Mouse (Mus musculus) limb, embryonic 13.5 days (tissue): ENCODE measurements around the gene Stk32c. TPM values are rescaled to one million over a fixed set of nuclear protein-coding genes. Genes with fewer than 3 reads are reported as not detected.

Source experiments
- ATAC-seq: fragments of 200-750 bp; cut with Nextera tagmentation; 2 replicates; pipeline ENCODE4 v1.8.0; 2017; ENCODE audit warnings: low read depth, moderate number of reproducible peaks, moderate TSS enrichment; ENCODE audit not compliant: low FRiP score
- H3K27ac ChIP-seq: fragments of 300-500 bp; sonication (generic); 2 replicates; pipeline ENCODE4 v1.5.1; 2015; ENCODE audit warnings: inconsistent platforms, mild to moderate bottlenecking, moderate library complexity
- H3K27me3 ChIP-seq: fragments of 300-500 bp; sonication (generic); 2 replicates; pipeline ENCODE4 v1.6.1; 2015; ENCODE audit warnings: mild to moderate bottlenecking, inconsistent platforms
- H3K36me3 ChIP-seq: fragments of 300-500 bp; sonication (generic); 2 replicates; pipeline ENCODE4 v1.6.1; 2015; ENCODE audit warnings: inconsistent platforms, mild to moderate bottlenecking, moderate library complexity
- H3K4me1 ChIP-seq: fragments of 300-500 bp; sonication (generic); 2 replicates; pipeline ENCODE4 v1.6.1; 2015; ENCODE audit warnings: inconsistent platforms
- H3K4me2 ChIP-seq: fragments of 300-500 bp; sonication (generic); replicated peaks from 2 replicates; pipeline ENCODE4 v1.6.1; 2015; ENCODE audit warnings: inconsistent platforms, mild to moderate bottlenecking, moderate library complexity
- H3K4me3 ChIP-seq: fragments of 300-500 bp; sonication (generic); 2 replicates; pipeline ENCODE4 v1.5.1; 2015; ENCODE audit warnings: moderate library complexity, mild to moderate bottlenecking, inconsistent platforms
- H3K9ac ChIP-seq: fragments of 300-500 bp; sonication (generic); 2 replicates; pipeline ENCODE4 v1.6.1; 2015; ENCODE audit warnings: mild to moderate bottlenecking, inconsistent platforms
- H3K9me3 ChIP-seq: fragments of 300-500 bp; sonication (generic); 2 replicates; pipeline ENCODE4 v1.6.1; 2016; ENCODE audit warnings: inconsistent platforms
- WGBS: fragments of 180-500 bp; shearing (Covaris S2); methylation state at CpG from one replicate; pipeline ENCODE4 v1.1.7; 2015; 5-methylcytosine and 5-hydroxymethylcytosine counted together
- polyA plus RNA-seq: library from polyadenylated mRNA; unstranded; fragments of >200 nt; fragmentation: Nextera tagmentation; extraction: Ambion mirVana; gene quantifications from 2 replicates; pipeline ENCODE4 v1.2.1, GENCODE M21; 2015

Gene Stk32c
- polyA plus RNA-seq, 1 experiment from 2014 or later: 0.17 TPM

GRCm38 (mm10) chr7:139152927-139153326 is 60.2 kb downstream of the Stk32c start:
- H3K4me2 ChIP-seq: no peak overlapping the region
- H3K4me3 ChIP-seq: no peak overlapping the region
- ATAC-seq: no peak
- no peak overlapping the region for H3K27ac ChIP-seq
- 77% methylated on average over 7 of the region's 7 CpGs for WGBS
- peaks cover 5% of the 10 kb centered on the region; the same call in 1 of the 2 replicates for H3K27me3 ChIP-seq
- no peaks in the 10 kb centered on the region for H3K36me3 ChIP-seq
- H3K4me1 ChIP-seq: peaks cover 10% of the 10 kb centered on the region
- no peak overlapping the region for H3K9ac ChIP-seq
- no peaks in the 10 kb centered on the region for H3K9me3 ChIP-seq

DNA sequence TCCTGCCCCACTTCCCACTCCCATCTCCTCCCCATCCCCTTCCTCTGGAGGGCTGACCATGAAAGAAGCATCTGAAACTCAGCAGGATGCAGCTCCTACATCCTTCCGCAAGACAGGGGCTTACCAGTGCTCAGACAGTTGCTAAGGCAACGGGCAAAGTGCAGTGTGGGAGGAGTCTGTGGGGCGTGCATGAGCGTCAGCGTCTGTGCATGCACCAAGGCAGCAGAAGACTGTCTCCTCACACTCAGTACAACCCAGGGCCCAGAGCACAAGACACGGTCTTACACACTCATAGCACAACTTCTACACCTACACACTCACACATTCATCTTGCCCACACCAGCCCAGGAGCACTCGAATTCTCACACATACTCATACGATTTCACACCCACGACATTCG is 62.0 kb downstream of the Stk32c start:
- no peak overlapping the region for H3K4me3 ChIP-seq
- H3K27me3 ChIP-seq: peaks cover 2% of the 10 kb centered on the region; the same call in 1 of the 2 replicates
- H3K9me3 ChIP-seq: no peaks in the 10 kb centered on the region
- 0 out of 2 replicates have a peak overlapping the region, but pooled peaks have one; percentile 14 for H3K4me2 ChIP-seq
- H3K4me1 ChIP-seq: peaks cover 17% of the 10 kb centered on the region
- H3K27ac ChIP-seq: no peak overlapping the region
- WGBS: 37% methylated on average over 10 of the region's 10 CpGs
- no peak overlapping the region for H3K9ac ChIP-seq
- peak; percentile 44; the same call in 1 of the 2 replicates for ATAC-seq
- H3K36me3 ChIP-seq: no peaks in the 10 kb centered on the region

GRCm38 (mm10) chr7:139149373-139149772 is 63.7 kb downstream of the Stk32c start:
- no peak for ATAC-seq
- H3K9ac ChIP-seq: no peak overlapping the region
- H3K4me3 ChIP-seq: no peak overlapping the region
- no peaks in the 10 kb centered on the region for H3K36me3 ChIP-seq
- H3K27me3 ChIP-seq: no peaks in the 10 kb centered on the region; the same call in 1 of the 2 replicates
- H3K9me3 ChIP-seq: no peaks in the 10 kb centered on the region
- no peak overlapping the region for H3K4me2 ChIP-seq
- H3K4me1 ChIP-seq: peaks cover 17% of the 10 kb centered on the region
- 23% methylated on average over 7 of the region's 7 CpGs for WGBS
- H3K27ac ChIP-seq: no peak overlapping the region

DNA sequence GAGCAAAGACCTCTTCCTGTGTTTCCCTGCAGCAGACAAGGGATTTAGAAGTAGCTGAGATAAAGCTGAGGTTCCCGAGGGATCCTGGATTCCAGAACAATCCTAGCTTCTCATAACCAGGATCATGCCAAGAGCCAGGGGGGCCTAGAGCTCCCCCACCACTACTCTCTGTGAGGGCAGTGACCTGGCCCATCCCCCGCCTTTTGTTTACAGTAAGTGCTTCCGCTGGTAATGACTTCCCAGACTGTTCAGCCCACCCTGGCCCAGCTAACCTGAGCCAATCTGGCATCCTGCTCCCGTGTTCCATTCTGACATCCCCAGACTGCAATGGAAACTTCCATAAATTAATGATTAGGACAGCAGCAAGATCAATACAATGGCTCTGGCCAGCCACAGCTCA is 65.7 kb downstream of the Stk32c start:
- no peak for ATAC-seq
- WGBS: 36% methylated on average over 4 of the region's 4 CpGs
- Histone ChIP-seq H3K27me3 (no peaks in the 10 kb centered on the region; the same call in 1 of the 2 replicates), H3K27ac (no peak overlapping the region), H3K36me3 (no peaks in the 10 kb centered on the region), H3K9me3 (no peaks in the 10 kb centered on the region), H3K4me1 (peaks cover 17% of the 10 kb centered on the region), H3K9ac (no peak overlapping the region), H3K4me2 (no peak overlapping the region), H3K4me3 (no peak overlapping the region)

- WGBS: 68% methylated on average over 7 of the region's 7 CpGs
- Histone ChIP-seq H3K27ac (no peak overlapping the region), H3K27me3 (no peaks in the 10 kb centered on the region), H3K4me2 (no peak overlapping the region), H3K9me3 (no peaks in the 10 kb centered on the region), H3K36me3 (no peaks in the 10 kb centered on the region), H3K9ac (no peak overlapping the region), H3K4me1 (peaks cover 11% of the 10 kb centered on the region), H3K4me3 (no peak overlapping the region)
- no peak for ATAC-seq
These were observed 67.2 kb downstream of the Stk32c start for GRCm38 (mm10) chr7:139145891-139146290.

- no peaks in the 10 kb centered on the region for H3K36me3 ChIP-seq
- no peak overlapping the region for H3K4me3 ChIP-seq
- 66% methylated on average over 1 of the region's 1 CpGs for WGBS
- H3K4me2 ChIP-seq: no peak overlapping the region
- H3K27me3 ChIP-seq: no peaks in the 10 kb centered on the region
- no peaks in the 10 kb centered on the region for H3K9me3 ChIP-seq
- H3K4me1 ChIP-seq: peaks cover 19% of the 10 kb centered on the region
- no peak overlapping the region for H3K9ac ChIP-seq
- ATAC-seq: no peak
- no peak overlapping the region for H3K27ac ChIP-seq
These were observed 69.3 kb downstream of the Stk32c start for GRCm38 (mm10) chr7:139143785-139144184.

- Histone ChIP-seq H3K4me2 (no peak overlapping the region), H3K4me3 (no peak overlapping the region), H3K27me3 (no peaks in the 10 kb centered on the region), H3K9ac (no peak overlapping the region), H3K27ac (no peak overlapping the region), H3K4me1 (peaks cover 16% of the 10 kb centered on the region), H3K36me3 (no peaks in the 10 kb centered on the region), H3K9me3 (no peaks in the 10 kb centered on the region)
- WGBS: 6% methylated on average over 11 of the region's 11 CpGs
- peak; percentile 40; the same call in 1 of the 2 replicates for ATAC-seq
These were observed 73.1 kb downstream of the Stk32c start for GRCm38 (mm10) chr7:139139921-139140461.

- Histone ChIP-seq H3K4me1 (peaks cover 16% of the 10 kb centered on the region), H3K27me3 (no peaks in the 10 kb centered on the region), H3K4me3 (no peak overlapping the region), H3K9ac (no peak overlapping the region), H3K9me3 (no peaks in the 10 kb centered on the region), H3K4me2 (no peak overlapping the region), H3K36me3 (no peaks in the 10 kb centered on the region), H3K27ac (no peak overlapping the region)
- 73% methylated on average over 5 of the region's 5 CpGs for WGBS
- ATAC-seq: no peak
These were observed 76.1 kb downstream of the Stk32c start for GRCm38 (mm10) chr7:139136906-139137491.

- H3K4me1 ChIP-seq: peaks cover 27% of the 10 kb centered on the region
- H3K27me3 ChIP-seq: no peaks in the 10 kb centered on the region
- ATAC-seq: no peak
- H3K36me3 ChIP-seq: no peaks in the 10 kb centered on the region
- H3K4me3 ChIP-seq: no peak overlapping the region
- H3K9ac ChIP-seq: no peak overlapping the region
- no peaks in the 10 kb centered on the region for H3K9me3 ChIP-seq
- H3K27ac ChIP-seq: no peak overlapping the region
- 77% methylated on average over 5 of the region's 5 CpGs for WGBS
- H3K4me2 ChIP-seq: no peak overlapping the region
These were observed 77.9 kb downstream of the Stk32c start for GRCm38 (mm10) chr7:139135236-139135635.

GRCm38 (mm10) chr7:139133446-139133845 is 79.7 kb downstream of the Stk32c start:
- H3K27me3 ChIP-seq: no peaks in the 10 kb centered on the region
- no peak overlapping the region for H3K27ac ChIP-seq
- H3K4me3 ChIP-seq: no peak overlapping the region
- H3K4me2 ChIP-seq: no peak overlapping the region
- H3K9ac ChIP-seq: no peak overlapping the region
- H3K9me3 ChIP-seq: no peaks in the 10 kb centered on the region
- H3K4me1 ChIP-seq: peaks cover 27% of the 10 kb centered on the region
- H3K36me3 ChIP-seq: no peaks in the 10 kb centered on the region
- ATAC-seq: no peak
- 80% methylated on average over 3 of the region's 3 CpGs for WGBS

DNA sequence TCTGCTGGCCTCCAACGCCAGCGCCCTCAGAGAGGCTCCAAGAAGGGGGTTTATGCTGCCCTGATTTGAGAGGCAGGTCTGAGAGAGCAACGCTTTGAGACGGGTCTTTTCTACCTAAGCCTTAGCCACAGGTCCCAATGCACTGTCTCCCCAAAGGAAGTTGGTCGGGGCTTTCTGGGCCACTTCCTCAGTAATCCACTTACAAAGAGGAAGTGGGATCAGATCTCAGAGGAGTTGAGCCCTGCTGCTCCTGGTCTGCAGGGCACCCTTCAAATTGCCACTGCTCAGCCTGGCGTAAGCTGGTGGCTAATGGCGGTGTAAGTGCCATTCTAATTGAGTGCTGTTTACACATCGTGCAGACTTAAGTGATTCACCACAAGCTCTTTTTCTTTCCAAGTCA is 81.6 kb downstream of the Stk32c start:
- Histone ChIP-seq H3K36me3 (no peaks in the 10 kb centered on the region), H3K4me3 (no peak overlapping the region), H3K27ac (no peak overlapping the region), H3K27me3 (no peaks in the 10 kb centered on the region), H3K4me2 (no peak overlapping the region), H3K9me3 (no peaks in the 10 kb centered on the region), H3K9ac (no peak overlapping the region), H3K4me1 (peaks cover 27% of the 10 kb centered on the region)
- WGBS: 58% methylated on average over 8 of the region's 8 CpGs
- ATAC-seq: no peak

DNA sequence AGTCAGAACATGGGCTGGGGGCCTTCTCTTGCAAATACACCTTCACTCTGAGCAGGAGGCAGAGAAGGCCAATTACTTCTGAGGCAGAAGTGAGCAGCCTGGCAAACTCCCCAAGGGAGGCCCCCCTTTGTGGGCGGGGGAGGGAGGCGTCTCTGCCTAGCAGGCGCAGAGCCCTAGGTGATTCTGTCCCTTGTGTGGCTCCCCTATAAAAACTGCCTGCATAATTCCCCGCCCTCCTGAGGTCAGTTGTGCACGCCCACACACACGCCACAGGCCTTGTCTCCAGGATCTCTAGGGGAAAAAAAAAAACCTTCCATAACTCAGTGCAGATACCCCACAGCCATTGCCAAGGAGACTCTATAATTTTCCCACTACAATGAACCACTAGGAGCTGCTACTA is 82.7 kb downstream of the Stk32c start:
- Histone ChIP-seq H3K27ac (0 out of 2 replicates have a peak overlapping the region, but pooled peaks have one; percentile 16), H3K4me1 (peaks cover 23% of the 10 kb centered on the region), H3K4me2 (no peak overlapping the region; the same call in 1 of the 2 replicates), H3K9ac (peak overlapping the region; percentile 6; the same call in 1 of the 2 replicates), H3K4me3 (no peak overlapping the region), H3K9me3 (no peaks in the 10 kb centered on the region), H3K36me3 (no peaks in the 10 kb centered on the region), H3K27me3 (no peaks in the 10 kb centered on the region)
- ATAC-seq: 0 out of 2 replicates have a peak, but pooled peaks have one; percentile 36
- WGBS: 5% methylated on average over 6 of the region's 6 CpGs

DNA sequence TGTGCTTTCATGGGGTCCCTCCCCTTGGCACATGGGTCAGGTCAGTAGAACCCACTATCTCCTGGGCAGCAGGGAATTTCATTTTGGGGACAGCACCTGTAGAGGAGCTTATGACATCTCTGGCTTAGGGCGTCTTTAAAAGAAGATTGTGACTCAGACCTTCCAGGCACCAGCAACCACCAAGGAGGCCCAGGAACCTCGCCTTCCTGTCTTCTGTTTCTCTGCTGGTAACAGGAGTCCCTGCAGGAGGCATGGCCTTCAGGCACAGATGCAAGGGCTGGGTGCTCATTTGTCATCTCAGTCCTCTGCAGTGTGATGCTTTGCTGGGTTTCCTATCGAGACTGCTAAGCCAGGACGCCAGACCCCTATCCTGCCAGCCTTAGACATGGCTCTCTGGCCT is 84.1 kb downstream of the Stk32c start:
- Histone ChIP-seq H3K4me1 (peaks cover 23% of the 10 kb centered on the region), H3K27ac (no peak overlapping the region), H3K9me3 (no peaks in the 10 kb centered on the region), H3K27me3 (no peaks in the 10 kb centered on the region), H3K36me3 (no peaks in the 10 kb centered on the region), H3K9ac (no peak overlapping the region), H3K4me3 (no peak overlapping the region), H3K4me2 (no peak overlapping the region)
- ATAC-seq: no peak
- 87% methylated on average over 4 of the region's 4 CpGs for WGBS
